Mouse (Mus musculus): ENCODE data around the gene Qtrt1. TPM values are rescaled to one million over a fixed set of nuclear protein-coding genes. Genes with fewer than 3 reads are reported as not detected.
A peak's percentile ranks its signal among the peaks of the same experiment; 100 is the strongest.

Gene Qtrt1
- polyA plus RNA-seq, 1 experiment from 2014 or later = 24.3 TPM

DNA sequence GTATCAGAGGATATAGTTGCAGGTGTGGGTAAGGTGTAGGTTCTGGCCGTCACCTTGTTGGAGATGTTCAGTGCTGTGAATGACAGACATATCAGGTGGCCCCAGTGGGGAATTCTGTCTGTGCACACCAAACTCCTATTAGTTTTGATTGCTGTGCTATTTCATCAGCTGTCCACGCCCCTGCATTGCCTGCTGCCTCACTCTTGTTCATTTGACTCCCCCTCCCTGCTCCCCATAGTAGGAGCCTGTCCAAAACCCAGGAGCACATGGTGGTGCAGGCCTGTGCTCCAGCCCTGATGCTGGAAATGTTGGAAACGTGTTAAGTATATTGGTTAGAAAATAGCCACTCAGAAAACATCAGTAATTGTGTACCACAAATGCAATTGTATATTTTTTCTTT is 27.8 kb downstream of the Qtrt1 start:
- 57% methylated on average over 3 of the region's 3 CpGs for WGBS
- Histone ChIP-seq H3K36me3 (ENCODE audit: control insufficient read depth, insufficient read depth, low read length) (no peaks in the 10 kb centered on the region), H3K4me3 (ENCODE audit: control insufficient read depth in 1 of 2, insufficient read depth in 1 of 2, low read depth in 1 of 2, low read length in 2 of 2) (no peak overlapping the region), H3K27ac (replicated peaks in 1 of 2; ENCODE audit: control insufficient read depth in 1 of 2, insufficient read depth in 1 of 2, low read depth in 2 of 2, low read length in 2 of 2) (no peak overlapping the region), H3K4me1 (ENCODE audit: control insufficient read depth in 2 of 2, insufficient read depth in 2 of 2, low read length in 2 of 2) (peaks cover 25 to 43% of the 10 kb centered on the region in 2 experiments), H3K9me3 (ENCODE audit: control insufficient read depth, low read length) (no peaks in the 10 kb centered on the region), H3K4me2 (ENCODE audit: low read length) (no peak overlapping the region), H3K9ac (ENCODE audit: low read length) (no peak overlapping the region), H3K27me3 (ENCODE audit: control insufficient read depth, insufficient read depth, low read length) (no peaks in the 10 kb centered on the region)
- no peak for ATAC-seq (ENCODE audit: insufficient number of reproducible peaks, insufficient read depth, low FRiP score, low read depth)

DNA sequence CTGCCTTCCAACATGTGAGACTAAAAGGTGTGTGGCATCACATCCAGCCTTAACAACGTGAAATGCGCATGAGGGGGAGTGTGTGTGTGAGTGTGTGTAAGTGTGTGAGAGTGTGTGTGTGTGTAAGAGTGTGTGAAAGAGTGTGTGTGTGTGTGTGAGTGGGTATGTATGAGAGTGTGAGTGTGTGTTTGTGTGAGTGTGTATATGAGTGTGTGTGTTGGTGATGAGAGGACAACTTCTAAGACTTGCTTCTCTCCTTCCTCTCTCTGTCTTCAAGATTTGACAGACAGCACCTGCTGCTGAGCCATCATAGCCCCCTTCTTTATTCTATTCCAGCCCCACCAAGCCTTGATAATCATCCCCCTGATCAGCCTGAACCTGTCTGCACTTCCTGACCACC is 28.3 kb downstream of the Qtrt1 start:
- H3K4me3 ChIP-seq (ENCODE audit: control insufficient read depth in 1 of 2, insufficient read depth in 1 of 2, low read depth in 1 of 2, low read length in 2 of 2) = no peak overlapping the region
- 91% methylated on average over 2 of the region's 2 CpGs for WGBS
- ATAC-seq (ENCODE audit: insufficient number of reproducible peaks, insufficient read depth, low FRiP score, low read depth) = no peak

DNA sequence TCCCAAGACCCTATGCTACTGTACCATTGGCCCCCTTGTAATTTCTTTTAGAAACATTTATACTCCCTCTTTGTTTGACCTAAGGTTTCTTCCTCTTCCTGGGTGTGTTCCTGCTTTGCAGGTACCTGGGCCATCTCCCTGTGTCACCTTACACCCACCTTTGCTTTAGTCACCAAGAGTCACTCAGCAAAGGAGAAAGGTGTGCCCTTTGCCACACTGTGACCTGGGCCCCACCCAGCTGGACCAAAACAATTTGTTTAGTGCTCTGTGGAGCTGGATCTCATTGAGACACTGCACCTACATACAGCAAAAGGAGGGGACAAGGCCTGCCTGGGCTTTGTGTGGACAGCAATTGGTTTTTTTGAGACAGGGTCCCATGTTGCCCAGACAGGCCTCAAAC is 28.8 kb downstream of the Qtrt1 start:
- Histone ChIP-seq H3K9ac (ENCODE audit: low read length) (no peak overlapping the region), H3K27ac (replicated peaks in 1 of 2; ENCODE audit: control insufficient read depth in 1 of 2, insufficient read depth in 1 of 2, low read depth in 2 of 2, low read length in 2 of 2) (no peak overlapping the region), H3K4me2 (ENCODE audit: low read length) (no peak overlapping the region), H3K4me3 (ENCODE audit: control insufficient read depth in 1 of 2, insufficient read depth in 1 of 2, low read depth in 1 of 2, low read length in 2 of 2) (no peak overlapping the region), H3K36me3 (ENCODE audit: control insufficient read depth, insufficient read depth, low read length) (peaks cover 5% of the 10 kb centered on the region; the same call in 1 of the 2 replicates), H3K9me3 (ENCODE audit: control insufficient read depth, low read length) (no peaks in the 10 kb centered on the region), H3K27me3 (ENCODE audit: control insufficient read depth, insufficient read depth, low read length) (no peaks in the 10 kb centered on the region), H3K4me1 (ENCODE audit: control insufficient read depth in 2 of 2, insufficient read depth in 2 of 2, low read length in 2 of 2) (peaks cover 23 to 40% of the 10 kb centered on the region in 2 experiments)
- no peak for ATAC-seq (ENCODE audit: insufficient number of reproducible peaks, insufficient read depth, low FRiP score, low read depth)

More for the DNA sequence above, 28.3 kb downstream of the Qtrt1 start:
- H3K9ac ChIP-seq (ENCODE audit: low read length) = 0 out of 2 replicates have a peak overlapping the region, but pooled peaks have one; percentile 8
- no peak overlapping the region for H3K4me2 ChIP-seq (ENCODE audit: low read length)
- H3K9me3 ChIP-seq (ENCODE audit: control insufficient read depth, low read length) = no peaks in the 10 kb centered on the region
- H3K4me1 ChIP-seq (ENCODE audit: control insufficient read depth in 2 of 2, insufficient read depth in 2 of 2, low read length in 2 of 2) = peaks cover 25 to 43% of the 10 kb centered on the region in 2 experiments
- H3K36me3 ChIP-seq (ENCODE audit: control insufficient read depth, insufficient read depth, low read length) = 0 out of 2 replicates have a peak, but pooled peaks cover 3% of the 10 kb centered on the region
- H3K27ac ChIP-seq (replicated peaks in 1 of 2; ENCODE audit: control insufficient read depth in 1 of 2, insufficient read depth in 1 of 2, low read depth in 2 of 2, low read length in 2 of 2) = no peak overlapping the region
- H3K27me3 ChIP-seq (ENCODE audit: control insufficient read depth, insufficient read depth, low read length) = no peaks in the 10 kb centered on the region

DNA sequence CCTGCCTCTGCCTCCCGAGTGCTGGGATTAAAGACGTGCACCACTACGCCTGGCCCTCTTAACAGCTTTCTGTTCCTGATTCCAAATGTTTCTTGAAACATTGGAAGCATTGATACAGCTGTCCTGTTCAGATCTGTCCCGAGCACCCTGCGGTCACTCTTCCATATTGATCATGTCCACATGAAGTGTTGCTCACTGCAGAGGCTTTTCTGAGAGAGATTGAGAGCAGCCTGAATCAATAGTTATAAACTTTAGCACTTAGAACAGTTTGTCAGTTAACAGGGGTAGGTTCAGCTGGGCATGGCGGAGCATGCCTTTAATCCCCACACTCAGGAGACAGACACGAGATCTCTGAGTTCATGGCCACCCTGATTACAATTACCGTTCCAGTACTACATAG is 32.2 kb downstream of the Qtrt1 start:
- H3K27ac ChIP-seq (replicated peaks in 1 of 2; ENCODE audit: control insufficient read depth in 1 of 2, insufficient read depth in 1 of 2, low read depth in 2 of 2, low read length in 2 of 2) = no peak overlapping the region
- 93% methylated on average over 8 of the region's 8 CpGs for WGBS
- no peak for ATAC-seq (ENCODE audit: insufficient number of reproducible peaks, insufficient read depth, low FRiP score, low read depth)
- no peaks in the 10 kb centered on the region for H3K9me3 ChIP-seq (ENCODE audit: control insufficient read depth, low read length)
- H3K27me3 ChIP-seq (ENCODE audit: control insufficient read depth, insufficient read depth, low read length) = no peaks in the 10 kb centered on the region
- H3K4me1 ChIP-seq (ENCODE audit: control insufficient read depth in 2 of 2, insufficient read depth in 2 of 2, low read length in 2 of 2) = peaks cover 6 to 8% of the 10 kb centered on the region in 2 experiments
- no peak overlapping the region for H3K4me2 ChIP-seq (ENCODE audit: low read length)
- H3K36me3 ChIP-seq (ENCODE audit: control insufficient read depth, insufficient read depth, low read length) = peaks cover 10% of the 10 kb centered on the region
- H3K9ac ChIP-seq (ENCODE audit: low read length) = no peak overlapping the region
- no peak overlapping the region for H3K4me3 ChIP-seq (ENCODE audit: control insufficient read depth in 1 of 2, insufficient read depth in 1 of 2, low read depth in 1 of 2, low read length in 2 of 2)

DNA sequence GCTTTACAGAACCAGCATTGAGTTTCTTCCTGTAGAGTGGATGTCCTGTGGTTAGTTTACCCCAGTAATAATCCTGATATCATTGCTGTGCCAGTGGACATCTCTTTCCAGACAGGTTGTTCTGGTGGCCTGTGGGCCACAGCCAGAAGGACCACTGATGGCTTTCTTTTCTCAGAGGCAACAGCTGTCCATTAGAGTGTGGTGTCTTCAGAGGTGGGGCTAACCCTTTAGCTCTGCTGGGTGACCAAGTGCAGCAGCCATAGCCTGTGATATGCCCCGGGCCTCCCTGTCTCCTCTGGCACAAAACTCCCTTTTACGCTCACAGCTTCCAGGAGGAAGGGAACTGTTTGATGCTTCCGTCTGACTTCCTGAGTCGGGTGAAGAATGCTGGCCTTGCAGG is 32.9 kb downstream of the Qtrt1 start:
- H3K9me3 ChIP-seq (ENCODE audit: control insufficient read depth, low read length) = no peaks in the 10 kb centered on the region
- H3K4me2 ChIP-seq (ENCODE audit: low read length) = no peak overlapping the region
- peaks cover under 1% of the 10 kb centered on the region in 2 experiments; a peak in 1 of 4 replicates for H3K4me1 ChIP-seq (ENCODE audit: control insufficient read depth in 2 of 2, insufficient read depth in 2 of 2, low read length in 2 of 2)
- peaks cover 10% of the 10 kb centered on the region for H3K36me3 ChIP-seq (ENCODE audit: control insufficient read depth, insufficient read depth, low read length)
- H3K4me3 ChIP-seq (ENCODE audit: control insufficient read depth in 1 of 2, insufficient read depth in 1 of 2, low read depth in 1 of 2, low read length in 2 of 2) = no peak overlapping the region
- no peak for ATAC-seq (ENCODE audit: insufficient number of reproducible peaks, insufficient read depth, low FRiP score, low read depth)
- H3K9ac ChIP-seq (ENCODE audit: low read length) = no peak overlapping the region
- H3K27ac ChIP-seq (replicated peaks in 1 of 2; ENCODE audit: control insufficient read depth in 1 of 2, insufficient read depth in 1 of 2, low read depth in 2 of 2, low read length in 2 of 2) = no peak overlapping the region
- H3K27me3 ChIP-seq (ENCODE audit: control insufficient read depth, insufficient read depth, low read length) = no peaks in the 10 kb centered on the region
- 84% methylated on average over 4 of the region's 4 CpGs for WGBS

DNA sequence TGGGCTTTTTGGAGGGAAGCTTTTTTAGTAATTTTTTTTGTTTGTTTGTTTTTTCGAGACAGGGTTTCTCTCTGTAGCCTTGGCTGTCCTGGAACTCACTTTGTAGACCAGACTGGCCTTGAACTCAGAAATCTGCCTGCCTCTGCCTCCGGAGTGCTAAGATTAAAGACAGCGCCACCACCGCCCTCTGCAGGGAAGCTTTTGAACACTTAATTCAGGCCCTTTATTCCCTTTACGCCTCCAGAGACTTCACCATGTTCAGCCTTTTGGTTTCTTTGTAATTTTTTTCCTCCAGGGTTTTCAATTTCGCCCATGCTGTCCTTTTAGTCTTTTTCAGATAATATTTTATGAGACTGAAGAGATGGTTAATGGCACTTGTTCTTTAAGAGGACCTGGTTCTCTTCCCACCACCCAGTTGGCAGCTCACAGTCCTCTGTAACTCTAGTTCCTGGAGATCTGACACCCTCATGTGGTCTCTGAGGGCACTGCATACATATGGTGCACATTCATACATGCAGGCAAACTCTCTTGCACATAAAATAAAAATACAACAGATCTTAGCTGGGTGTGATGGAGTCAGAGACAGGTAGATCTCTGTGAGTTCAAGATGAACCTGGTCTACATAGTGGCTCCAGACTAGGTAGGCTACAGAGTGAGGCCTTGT is 33.6 kb downstream of the Qtrt1 start:
- Histone ChIP-seq H3K27ac (replicated peaks in 1 of 2; ENCODE audit: control insufficient read depth in 1 of 2, insufficient read depth in 1 of 2, low read depth in 2 of 2, low read length in 2 of 2) (no peak overlapping the region), H3K4me3 (ENCODE audit: control insufficient read depth in 1 of 2, insufficient read depth in 1 of 2, low read depth in 1 of 2, low read length in 2 of 2) (no peak overlapping the region), H3K4me2 (ENCODE audit: low read length) (no peak overlapping the region), H3K27me3 (ENCODE audit: control insufficient read depth, insufficient read depth, low read length) (no peaks in the 10 kb centered on the region), H3K9ac (ENCODE audit: low read length) (no peak overlapping the region), H3K36me3 (ENCODE audit: control insufficient read depth, insufficient read depth, low read length) (peaks cover 10% of the 10 kb centered on the region), H3K9me3 (ENCODE audit: control insufficient read depth, low read length) (no peaks in the 10 kb centered on the region), H3K4me1 (ENCODE audit: control insufficient read depth in 2 of 2, insufficient read depth in 2 of 2, low read length in 2 of 2) (peaks cover 3% of the 10 kb centered on the region in 2 experiments; a peak in 2 of 4 replicates)
- 98% methylated on average over 6 of the region's 6 CpGs for WGBS
- ATAC-seq (ENCODE audit: insufficient number of reproducible peaks, insufficient read depth, low FRiP score, low read depth) = no peak

- no peak overlapping the region for H3K4me3 ChIP-seq (ENCODE audit: control insufficient read depth in 1 of 2, insufficient read depth in 1 of 2, low read depth in 1 of 2, low read length in 2 of 2)
- peaks cover 10% of the 10 kb centered on the region for H3K36me3 ChIP-seq (ENCODE audit: control insufficient read depth, insufficient read depth, low read length)
- no peak overlapping the region for H3K9ac ChIP-seq (ENCODE audit: low read length)
- no peaks in the 10 kb centered on the region for H3K27me3 ChIP-seq (ENCODE audit: control insufficient read depth, insufficient read depth, low read length)
- 83% methylated on average over 2 of the region's 2 CpGs for WGBS
- no peak overlapping the region for H3K4me2 ChIP-seq (ENCODE audit: low read length)
- peaks cover 13 to 21% of the 10 kb centered on the region in 2 experiments for H3K4me1 ChIP-seq (ENCODE audit: control insufficient read depth in 2 of 2, insufficient read depth in 2 of 2, low read length in 2 of 2)
- H3K27ac ChIP-seq (replicated peaks in 1 of 2; ENCODE audit: control insufficient read depth in 1 of 2, insufficient read depth in 1 of 2, low read depth in 2 of 2, low read length in 2 of 2) = no peak overlapping the region
- no peaks in the 10 kb centered on the region for H3K9me3 ChIP-seq (ENCODE audit: control insufficient read depth, low read length)
- ATAC-seq (ENCODE audit: insufficient number of reproducible peaks, insufficient read depth, low FRiP score, low read depth) = no peak
These were observed 36.1 kb downstream of the Qtrt1 start for GRCm38 (mm10) chr9:21447778-21448177.

- Histone ChIP-seq H3K4me3 (ENCODE audit: control insufficient read depth in 1 of 2, insufficient read depth in 1 of 2, low read depth in 1 of 2, low read length in 2 of 2) (no peak overlapping the region), H3K36me3 (ENCODE audit: control insufficient read depth, insufficient read depth, low read length) (peaks cover 10% of the 10 kb centered on the region), H3K27ac (replicated peaks in 1 of 2; ENCODE audit: control insufficient read depth in 1 of 2, insufficient read depth in 1 of 2, low read depth in 2 of 2, low read length in 2 of 2) (0 out of 4 replicates have a peak overlapping the region, but pooled peaks have one; percentile 25 to 36), H3K9ac (ENCODE audit: low read length) (no peak overlapping the region), H3K4me1 (ENCODE audit: control insufficient read depth in 2 of 2, insufficient read depth in 2 of 2, low read length in 2 of 2) (peaks cover 16 to 27% of the 10 kb centered on the region in 2 experiments), H3K27me3 (ENCODE audit: control insufficient read depth, insufficient read depth, low read length) (no peaks in the 10 kb centered on the region), H3K9me3 (ENCODE audit: control insufficient read depth, low read length) (no peaks in the 10 kb centered on the region), H3K4me2 (ENCODE audit: low read length) (no peak overlapping the region)
- no peak for ATAC-seq (ENCODE audit: insufficient number of reproducible peaks, insufficient read depth, low FRiP score, low read depth)
- 74% methylated on average over 2 of the region's 2 CpGs for WGBS
These were observed 38.1 kb downstream of the Qtrt1 start for GRCm38 (mm10) chr9:21449710-21450109.
